Mouse (Mus musculus) urinary bladder, postnatal 14 days (tissue): ENCODE results near the gene Ace.
"Not testable (repeated sequence)": the region's sequence is repeated elsewhere in the genome, so short reads cannot be mapped to it uniquely, and the experiment has no call there.

Experiments
- DNase-seq: peaks from one replicate; pipeline ENCODE4 v3.0.0; 2021; ENCODE audit warnings: low spot score

The Ace gene

DNA sequence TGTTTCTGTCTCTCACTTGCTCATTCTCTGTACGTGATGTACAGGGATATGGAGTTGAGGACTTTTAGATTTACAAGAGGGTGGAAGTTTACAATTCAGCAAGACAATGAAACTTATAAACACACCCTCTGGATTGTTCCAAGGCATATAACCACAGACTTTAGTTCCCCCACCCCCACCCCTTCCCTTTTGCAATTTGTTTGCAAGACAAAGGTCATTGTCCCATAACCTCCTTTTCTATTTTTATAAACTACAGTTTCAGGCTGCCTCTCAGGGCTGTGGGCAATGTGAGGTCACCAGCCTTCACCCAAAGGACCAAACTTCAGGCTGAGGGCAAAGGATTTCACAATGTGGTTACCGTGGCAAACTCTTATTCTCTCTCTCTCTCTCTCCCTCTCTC, 22.5 kb downstream of the Ace start:
- DNase-seq: no peak

DNA sequence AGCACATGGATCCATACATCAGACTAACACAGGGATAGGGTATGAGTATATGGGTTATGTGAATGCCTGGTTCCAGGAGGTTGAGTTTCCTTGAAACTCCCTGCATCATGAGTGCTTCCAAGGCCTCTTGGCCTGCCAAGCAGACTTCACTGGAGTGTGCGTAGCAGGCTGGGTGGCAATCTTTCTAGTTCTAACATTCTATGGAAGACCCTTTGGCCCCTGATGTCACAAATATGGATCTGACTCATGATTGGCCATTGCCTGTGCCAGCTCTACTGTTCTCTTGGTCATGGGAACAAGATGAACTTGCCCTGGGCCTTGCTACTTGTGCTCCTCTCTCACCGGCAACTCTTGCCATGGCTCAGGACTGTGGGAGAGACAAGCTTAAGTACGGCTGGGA, 26.6 kb downstream of the Ace start, which contains the start of gene Ace3:
Gene Ace3, plus strand, starts transcription at position 301 of the 400 bp plus-strand sequence.
- no peak for DNase-seq

DNA sequence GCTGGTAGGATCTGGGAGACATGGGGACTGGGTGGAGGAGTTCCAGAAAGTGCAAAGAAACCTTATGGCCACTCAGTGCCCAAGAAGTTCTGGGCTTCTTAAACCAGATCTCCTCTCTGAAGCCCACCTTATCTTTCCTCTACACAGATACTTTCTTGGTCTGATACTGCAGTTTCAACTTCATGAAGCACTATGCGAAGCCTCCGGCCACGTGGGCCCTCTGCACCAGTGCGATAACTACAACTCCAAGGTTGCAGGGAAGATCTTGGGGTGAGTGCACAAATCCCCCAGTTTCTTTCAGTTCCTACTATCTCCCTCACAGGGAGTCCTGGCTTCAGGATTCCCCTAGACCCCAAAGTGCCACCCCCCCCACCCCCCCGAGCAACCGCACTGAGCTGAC, 32.3 kb downstream of the Ace start:
- DNase-seq: no peak

DNA sequence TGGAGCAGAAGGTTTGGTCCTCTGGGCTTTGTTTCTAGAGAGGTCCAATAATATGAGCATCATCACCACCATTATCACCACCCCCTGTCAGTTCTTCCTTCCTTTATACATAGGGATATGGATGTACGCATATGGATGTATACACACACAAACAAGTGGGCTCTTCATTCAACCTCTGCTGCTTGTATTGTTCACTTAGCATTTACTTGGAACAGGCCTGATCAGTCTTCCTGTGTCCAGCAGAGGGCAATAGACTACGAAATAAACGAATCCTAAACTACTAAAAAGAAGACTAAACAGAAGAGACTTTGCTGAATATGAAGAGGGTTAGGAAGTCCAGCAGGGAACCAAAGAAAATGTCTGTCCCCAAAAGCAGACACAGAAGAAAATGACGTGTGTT, 34.0 kb downstream of the Ace start:
- DNase-seq: no peak

DNA sequence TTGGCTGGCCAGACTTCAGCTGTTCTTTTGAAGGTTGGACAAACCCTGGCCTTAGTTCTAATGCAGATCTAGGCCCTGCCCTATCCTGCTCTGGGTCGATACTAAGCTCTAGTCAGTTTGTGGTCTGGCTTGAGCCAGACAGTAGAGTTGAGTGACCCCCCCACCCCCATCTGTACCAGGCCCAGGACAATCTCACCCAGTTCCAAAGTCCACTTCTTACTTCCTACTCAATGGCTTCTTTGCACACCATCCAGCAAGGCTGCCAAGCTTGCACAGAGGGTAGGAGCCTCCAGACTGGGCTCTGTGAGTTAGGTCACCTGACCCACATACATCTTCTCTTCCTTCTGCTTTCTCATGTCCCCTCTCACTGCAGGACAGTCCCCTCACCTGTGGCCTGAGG, 36.8 kb downstream of the Ace start:
- DNase-seq: no peak

DNA sequence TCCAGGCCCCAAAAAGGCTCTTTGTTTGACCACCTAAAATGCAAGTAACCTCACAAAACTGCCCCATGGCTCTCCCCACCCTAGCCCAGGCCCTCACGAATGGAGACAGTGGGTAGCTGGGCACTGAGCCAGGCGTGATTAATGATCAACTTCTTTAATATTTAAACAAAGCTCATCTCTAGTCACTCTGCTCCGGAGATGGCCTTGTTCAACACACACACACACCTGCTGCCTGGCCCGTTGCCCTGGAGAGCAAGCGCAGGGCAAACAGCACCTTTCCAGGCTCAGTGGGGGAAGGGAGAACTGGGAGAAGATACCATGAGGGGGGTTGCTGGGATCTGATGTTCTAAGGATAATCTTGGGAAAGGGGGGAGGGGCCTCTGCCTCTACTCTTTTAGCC, 38.2 kb downstream of the Ace start:
- DNase-seq: no peak

DNA sequence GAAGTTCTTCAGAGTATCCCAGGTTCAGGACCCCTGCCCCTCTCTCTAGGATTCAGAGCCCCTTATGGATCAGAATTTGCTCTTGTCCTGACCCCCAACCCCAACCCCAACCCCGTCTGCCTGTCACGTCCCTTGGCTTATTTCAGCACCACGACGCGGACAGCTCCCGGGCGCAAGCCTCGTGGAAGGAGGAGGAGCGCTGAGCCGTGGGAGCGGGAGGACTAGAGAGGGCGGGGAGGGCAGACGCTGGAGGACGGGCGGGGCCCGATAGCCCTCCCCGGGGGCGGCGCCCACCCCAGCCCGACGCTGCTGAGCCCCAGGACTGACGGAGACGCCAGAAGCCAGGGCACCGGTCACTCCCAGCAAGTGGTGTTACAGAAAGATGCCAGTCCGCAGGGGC, 40.1 kb downstream of the Ace start, which contains the start of gene Kcnh6:
Gene Kcnh6, plus strand, starts transcription at position 304 of the 400 bp plus-strand sequence.
- peak; percentile 80 for DNase-seq

DNA sequence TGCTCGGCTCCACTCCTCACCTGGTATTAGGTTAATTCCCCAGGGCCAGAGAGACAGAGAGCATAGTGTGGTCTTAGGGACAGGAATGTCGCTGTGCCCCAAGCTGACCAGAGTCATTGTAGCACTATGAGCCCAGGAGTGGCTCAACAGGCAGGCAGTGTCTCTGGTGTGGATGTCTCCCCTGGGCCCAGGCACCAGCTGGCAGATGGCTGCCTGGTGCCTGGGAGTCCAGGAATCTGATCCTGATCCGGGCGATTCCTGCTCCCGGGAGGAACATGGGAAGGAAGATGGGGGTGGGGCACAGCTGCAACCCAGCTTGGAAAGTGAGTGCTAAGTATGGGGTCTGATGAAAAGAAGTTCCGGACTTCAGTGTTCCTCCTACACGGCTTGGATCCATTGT, 45.0 kb downstream of the Ace start:
- no peak for DNase-seq

DNA sequence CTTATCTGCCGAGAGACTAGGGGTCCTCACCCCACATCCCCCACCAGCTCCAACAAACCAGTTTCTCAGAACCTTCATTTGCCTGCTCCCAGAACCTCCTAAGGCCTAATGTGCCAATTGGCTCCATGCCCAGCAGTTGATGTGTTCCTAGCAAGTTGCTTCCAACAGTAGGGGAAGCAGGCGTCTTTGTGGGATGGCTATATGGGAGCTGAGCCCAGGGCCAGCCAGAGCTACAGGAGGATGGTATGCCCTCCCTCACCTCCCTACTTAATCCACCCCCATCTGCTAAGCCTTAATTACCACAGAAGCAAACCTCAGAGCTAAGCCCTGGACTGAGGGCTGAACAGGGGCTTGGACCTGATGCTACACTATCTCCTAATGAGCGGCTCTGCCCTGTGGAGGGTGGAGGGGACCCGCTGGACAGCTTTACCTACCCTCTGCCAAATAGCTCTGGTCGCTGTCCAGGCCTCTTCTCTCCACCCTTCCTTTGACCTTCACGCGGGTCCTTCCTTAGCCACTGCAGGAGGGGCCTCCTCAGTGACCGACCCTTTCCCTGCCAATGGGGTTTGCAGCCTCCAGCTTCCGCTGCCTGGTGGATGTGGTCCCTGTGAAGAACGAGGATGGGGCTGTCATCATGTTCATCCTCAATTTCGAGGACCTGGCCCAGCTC, 45.9 kb downstream of the Ace start:
- DNase-seq: peak; percentile 57

DNA sequence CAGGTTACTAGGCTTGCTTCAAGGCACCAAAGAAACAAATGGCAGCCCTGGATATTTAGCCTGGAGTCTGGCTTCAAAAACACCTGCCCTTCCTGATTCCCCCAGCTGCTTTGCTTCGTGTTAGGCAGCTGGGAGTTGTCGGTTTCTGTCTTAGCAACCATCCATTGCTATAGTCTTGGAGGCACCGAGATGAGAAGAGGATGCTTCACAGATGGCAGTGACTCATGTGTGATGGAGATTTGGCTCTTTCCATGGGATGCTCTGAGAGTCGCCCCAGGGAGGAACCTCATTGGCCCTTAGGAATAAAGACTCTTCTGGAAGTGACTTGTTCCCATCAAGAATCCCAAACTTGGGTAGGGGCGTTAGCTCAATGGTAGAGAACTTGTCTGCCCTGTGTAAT, 48.7 kb downstream of the Ace start:
- DNase-seq: no peak

DNA sequence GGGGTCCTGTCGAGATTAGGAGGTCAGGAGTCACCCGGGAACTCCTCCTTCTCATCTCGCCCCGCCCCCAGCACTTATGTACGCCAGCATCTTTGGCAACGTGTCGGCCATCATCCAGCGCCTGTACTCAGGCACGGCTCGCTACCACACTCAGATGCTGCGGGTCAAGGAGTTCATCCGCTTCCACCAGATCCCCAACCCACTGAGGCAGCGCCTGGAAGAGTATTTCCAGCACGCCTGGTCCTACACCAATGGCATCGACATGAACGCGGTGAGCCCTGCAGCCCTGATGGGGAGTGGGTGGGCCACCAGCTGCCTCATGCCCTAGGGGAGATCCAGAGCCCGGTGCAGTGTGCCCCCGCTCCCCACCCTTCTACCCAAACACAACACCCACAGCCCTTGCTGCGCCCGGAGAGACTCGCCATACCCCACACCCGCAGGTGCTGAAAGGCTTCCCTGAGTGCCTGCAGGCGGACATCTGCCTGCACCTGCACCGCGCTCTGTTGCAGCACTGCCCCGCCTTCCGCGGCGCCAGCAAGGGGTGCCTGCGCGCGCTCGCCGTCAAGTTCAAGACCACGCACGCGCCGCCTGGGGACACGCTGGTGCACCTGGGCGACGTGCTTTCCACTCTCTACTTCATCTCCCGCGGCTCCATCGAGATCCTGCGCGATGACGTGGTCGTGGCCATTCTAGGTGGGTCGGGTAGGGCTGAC, 52.5 kb downstream of the Ace start:
- DNase-seq: no peak

DNA sequence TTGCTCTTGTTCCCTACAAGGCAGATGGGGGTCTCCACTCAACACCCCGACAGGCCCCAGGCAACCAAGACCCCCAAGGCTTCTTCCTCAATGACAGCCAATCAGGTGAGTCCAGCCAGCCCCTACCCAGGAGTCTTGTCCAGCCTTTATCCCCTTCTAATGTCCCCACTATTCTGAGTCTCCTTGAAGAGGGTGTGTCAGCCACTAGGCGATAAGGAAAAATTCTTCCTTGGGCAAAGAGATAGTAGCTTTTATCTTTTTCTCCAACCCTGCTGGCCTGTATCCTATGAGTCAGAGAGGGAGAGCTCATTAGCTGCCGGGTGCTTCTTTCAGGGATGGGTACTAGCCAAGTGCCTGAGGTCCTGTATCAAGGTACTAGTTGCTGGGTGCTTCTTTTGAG, 58.0 kb downstream of the Ace start:
- no peak for DNase-seq

DNA sequence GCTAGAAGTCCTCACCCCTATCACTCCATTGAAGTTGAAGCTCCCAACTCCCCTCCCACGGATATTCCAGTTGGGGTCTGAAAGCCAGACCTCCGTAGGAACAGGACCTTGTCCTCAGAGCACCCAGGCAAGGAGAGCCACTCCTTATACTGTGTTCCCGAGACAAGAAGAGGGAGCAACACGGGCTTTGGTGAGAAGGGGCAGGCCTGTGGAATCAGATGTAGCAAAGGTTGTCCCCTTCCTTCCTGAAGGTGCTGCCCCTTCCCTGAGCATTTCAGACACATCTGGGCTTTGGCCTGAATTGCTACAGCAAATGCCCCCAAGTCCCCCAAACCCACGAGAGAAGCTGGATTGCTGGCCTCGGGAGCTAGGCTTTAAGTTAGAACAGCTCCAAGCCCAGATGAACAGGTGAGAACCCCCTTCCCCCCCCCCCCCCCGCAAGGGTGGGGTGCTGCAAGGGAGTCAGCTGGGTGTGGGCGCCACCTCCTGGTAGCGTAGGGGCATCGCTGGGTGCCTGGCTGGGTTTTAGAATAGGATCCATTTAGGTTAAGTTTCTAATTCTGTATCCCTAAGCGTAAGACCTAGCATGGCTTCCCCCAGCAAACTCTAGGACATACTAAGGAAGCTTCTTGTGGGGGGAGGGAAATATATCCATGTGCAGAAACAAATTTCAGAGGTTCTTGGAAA, 58.9 kb downstream of the Ace start:
- peak; percentile 53 for DNase-seq

DNA sequence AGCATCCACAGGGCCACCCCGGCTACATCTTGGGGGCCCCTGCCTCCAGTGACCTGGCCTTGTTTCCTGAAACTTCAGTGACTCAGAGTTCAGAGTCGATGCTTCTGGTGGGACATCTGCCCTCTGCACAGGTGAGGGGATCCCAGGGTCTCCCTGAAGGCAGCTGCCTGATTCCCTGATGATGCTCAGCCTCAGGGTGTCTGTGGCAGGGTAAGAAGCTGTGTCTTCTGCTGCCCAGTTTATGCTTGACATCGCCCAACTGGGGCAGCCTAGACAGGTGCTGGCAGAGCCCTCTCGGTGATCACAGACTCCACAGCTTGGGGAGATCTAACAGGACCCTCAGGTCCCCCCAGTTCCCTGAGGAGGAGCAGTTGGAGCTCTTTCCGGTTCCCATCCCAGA, 59.9 kb downstream of the Ace start:
- no peak for DNase-seq

DNA sequence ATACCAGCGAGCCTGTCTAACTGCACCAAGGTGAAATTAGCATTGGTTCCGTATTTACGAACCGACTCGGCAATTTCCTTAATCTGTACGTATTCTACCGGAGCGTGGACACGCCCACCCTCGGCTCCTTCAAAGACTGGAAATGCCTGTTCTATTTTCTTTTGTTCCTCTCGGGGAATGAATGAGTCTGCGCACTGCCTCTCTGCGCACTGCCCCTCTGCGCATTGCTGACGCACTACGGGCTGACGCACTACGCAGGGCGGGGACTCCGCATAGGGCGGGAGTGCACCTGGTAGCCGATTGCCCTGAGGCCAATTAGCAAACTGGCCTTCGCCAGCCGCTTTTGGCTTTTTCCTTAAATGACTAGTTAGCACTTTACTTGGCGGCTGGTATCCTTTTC, 64.3 kb downstream of the Ace start:
- DNase-seq: not testable (repeated sequence)

DNA sequence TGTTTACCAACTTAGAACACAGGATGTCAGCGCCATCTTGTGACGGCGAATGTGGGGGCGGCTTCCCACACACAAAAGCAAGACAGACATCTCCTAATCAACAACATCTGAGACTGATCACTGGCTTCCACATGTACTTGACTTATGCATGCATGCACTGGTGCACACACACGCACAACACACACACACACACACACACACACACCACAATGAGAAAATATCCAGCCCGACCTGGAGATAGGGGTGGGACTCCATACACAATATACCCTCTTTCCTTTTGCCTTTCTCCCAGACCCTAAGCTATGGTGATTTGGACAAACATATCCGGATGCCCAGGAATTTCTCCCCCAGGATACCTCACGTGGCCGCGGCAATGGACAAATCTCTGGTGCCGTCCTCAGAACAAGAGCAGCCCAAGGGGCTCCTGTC, 65.8 kb downstream of the Ace start:
- DNase-seq: no peak

DNA sequence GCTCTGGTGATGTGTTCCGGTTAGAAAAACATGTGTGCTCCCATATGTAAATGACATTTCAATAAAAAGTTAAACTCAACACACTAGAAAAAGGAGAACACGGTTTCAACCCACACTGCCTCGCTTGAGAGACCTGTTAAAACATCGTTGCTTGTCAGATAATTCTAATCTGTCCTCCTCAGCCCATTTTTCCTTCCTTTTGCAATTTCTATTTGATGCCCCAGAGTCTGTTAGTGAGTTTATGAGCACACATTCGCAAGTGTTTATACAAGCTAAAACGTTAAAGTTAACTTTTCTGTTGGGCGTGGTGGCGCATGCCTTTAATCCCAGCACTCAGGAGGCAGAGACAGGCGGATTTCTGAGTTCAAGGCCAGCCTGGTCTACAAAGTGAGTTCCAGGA, 67.2 kb downstream of the Ace start:
- no peak for DNase-seq

DNA sequence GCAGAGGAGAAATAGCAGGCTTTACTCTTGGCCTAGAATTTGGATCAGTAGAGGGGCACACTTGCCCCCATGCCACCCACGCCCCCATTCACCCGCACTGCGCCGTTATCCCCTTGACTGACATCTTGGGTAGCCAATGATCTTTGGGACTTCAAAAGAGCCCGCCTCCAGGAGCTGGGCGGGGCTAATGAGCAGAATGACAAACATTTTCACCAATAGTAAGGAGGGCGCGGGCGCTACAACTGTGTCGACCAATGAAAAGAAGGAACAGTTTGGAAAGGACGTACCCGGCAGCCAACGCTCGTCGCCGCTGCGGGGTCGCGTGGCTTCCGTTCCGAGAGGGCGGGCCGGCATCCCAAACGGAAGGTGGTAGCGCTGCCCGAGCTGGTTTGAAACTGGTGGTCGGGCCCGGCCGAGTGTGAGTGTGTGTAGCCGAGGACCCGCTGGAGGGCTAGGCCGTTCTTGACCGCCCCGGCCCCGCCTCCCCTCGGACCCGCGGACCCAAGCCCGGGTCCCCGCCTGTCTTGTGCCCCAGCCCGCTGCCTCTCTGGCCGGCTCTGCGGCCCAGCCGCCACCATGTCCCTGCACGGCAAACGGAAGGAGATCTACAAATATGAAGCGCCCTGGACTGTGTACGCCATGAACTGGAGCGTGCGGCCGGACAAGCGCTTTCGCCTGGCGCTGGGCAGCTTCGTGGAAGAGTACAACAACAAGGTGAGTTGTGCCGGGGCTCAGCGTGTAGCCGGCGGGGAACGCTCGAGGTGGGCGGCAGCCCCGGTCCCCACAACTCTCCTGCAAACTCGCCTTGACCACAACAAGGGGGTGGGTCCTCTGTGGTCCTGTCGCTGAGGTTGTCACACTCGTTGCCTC, 69.0 kb downstream of the Ace start, which contains the start of gene Dcaf7:
Gene Dcaf7, plus strand, starts transcription at position 325 of the 870 bp plus-strand sequence.
- DNase-seq: peak; percentile 95

DNA sequence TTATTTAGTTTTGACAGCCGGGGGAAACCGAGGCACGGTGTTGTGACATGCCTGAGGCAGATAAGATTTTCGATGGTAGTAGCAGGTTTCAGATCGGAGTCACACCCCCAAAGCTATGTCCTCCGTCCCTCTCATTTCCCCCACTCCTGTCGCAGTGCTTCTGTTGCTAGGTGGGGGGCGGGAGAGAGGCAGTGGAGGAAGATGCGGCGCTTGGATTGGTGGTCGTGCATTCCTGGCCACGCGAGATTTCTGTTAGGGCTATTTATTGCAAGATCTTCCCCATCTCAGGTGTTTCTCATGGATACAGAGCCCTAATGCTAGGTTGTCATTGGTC, 69.6 kb downstream of the Ace start:
- no peak for DNase-seq
